Mouse (Mus musculus) heart, postnatal 0 days (tissue): Measurements from ENCODE around the gene Mroh7.

Experiments
- CTCF ChIP-seq: IDR thresholded peaks from 2 replicates; pipeline ENCODE4 v1.5.1; 2016; ENCODE audit warnings: antibody characterized with exemption, control low read depth, low read depth
- EP300 ChIP-seq: IDR thresholded peaks from 2 replicates; pipeline ENCODE4 v1.6.1; 2016; ENCODE audit warnings: antibody characterized with exemption, low read depth

DNA sequence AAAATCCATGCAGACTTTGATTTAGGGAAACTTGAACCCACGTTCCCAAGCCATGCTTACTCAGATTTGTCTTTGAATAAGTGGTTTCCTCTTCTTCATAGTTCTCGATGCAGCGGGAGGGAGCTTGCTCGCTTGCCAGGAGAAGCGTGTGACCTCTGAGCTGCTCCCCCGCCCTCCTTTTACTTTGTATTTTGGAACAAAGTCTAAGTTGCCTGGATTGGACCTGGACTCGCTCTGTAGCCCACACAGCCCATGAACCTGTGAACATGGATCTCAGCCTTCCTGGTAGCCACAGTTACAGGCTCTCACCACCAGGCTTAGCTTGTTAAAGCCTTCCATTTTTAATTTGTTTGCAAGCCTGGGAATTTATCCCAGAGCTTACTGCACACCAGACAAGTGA, at the start of gene Mroh7:
- TF ChIP-seq EP300 (no peak), CTCF (no peak)
